Mouse (Mus musculus) adrenal gland, postnatal 36 days (tissue): ENCODE results near the gene Megf11. TPM values are rescaled to one million over a fixed set of nuclear protein-coding genes. Genes with fewer than 3 reads are reported as not detected.

ENCODE experiments used
- DNase-seq, 2 experiments: peaks; one replicate each; pipeline ENCODE4 v3.0.0; 2021; ENCODE audit warnings: mixed read lengths in 1 of 2
- total RNA-seq, 2 experiments: library from RNA; stranded (reverse); gene quantifications; 2 replicates each; pipeline ENCODE4 v1.2.3; 2021

Megf11 gene
- total RNA-seq, 2 experiments from 2014 or later: 0.36 to 0.79 TPM

DNA sequence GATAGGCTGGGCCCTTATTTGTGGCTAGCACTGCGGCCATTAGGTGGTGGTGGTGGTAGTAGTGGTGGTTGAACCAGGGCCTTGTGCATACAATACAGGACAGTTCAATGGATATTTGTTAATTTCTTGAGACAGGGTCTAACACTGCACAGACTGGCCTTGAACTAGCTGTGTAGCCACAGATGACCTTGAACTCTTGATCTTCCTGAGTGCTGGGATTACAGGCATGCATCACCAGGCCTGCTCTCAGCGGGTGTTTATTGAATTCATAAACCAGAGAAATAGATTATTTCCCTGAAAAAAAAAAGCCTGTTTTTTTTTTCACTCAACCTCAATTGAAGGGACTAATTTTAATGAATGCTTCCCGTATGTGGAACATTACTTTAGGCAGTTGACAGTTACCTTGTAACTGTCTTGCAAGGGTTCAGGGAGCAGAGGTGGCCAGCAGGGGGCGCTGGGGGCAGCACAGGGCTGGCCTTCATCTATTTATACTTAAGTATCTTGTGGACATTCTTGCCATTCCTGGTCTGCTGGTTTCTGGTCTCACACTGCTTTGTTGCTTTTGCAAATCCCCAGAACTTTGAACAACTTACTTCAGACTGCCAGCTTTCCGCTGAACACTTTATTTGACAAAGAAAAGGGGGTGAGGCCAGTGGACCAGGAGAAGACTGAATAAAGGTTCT is 8.6 kb downstream of the Megf11 start:
- DNase-seq: peak; percentile 87 to 92

DNA sequence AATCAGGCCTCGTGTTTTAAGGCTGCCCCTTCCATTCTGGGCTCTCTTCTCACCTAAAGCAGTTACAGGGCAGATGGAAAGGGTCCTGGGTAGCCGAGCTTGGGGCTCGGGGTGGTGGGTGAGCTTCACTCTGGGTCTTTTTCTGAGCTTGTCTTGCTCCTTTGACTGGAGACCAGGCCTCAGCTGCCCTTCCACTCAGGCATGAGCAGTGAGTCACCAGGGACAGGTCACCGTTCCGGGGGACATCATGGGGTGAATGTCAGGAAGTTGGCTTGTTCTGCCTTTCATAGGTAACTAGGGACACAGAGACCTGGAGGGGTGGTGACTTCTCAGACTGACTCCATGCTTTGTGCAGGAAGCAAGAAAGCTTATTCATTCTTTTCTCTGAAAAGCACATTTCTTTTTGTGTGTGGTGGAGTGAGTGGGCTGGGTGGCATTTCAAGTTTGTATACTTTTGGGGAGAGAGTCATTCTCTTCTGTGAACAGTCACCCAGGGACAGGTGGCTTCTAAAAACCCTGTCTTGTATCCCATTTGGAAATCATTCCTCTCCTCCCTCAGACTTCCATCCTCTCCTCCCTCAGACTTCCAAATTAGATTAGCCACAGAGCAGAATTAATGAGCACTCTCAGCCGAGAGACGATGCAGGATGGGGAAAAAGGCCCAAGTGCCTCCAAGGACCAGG is 10.0 kb downstream of the Megf11 start:
- peak; percentile 15 to 26 for DNase-seq

- DNase-seq: peak; percentile 34 to 42
Measured at GRCm38 (mm10) chr9:64397108-64397507, 11.7 kb downstream of the Megf11 start.

DNA sequence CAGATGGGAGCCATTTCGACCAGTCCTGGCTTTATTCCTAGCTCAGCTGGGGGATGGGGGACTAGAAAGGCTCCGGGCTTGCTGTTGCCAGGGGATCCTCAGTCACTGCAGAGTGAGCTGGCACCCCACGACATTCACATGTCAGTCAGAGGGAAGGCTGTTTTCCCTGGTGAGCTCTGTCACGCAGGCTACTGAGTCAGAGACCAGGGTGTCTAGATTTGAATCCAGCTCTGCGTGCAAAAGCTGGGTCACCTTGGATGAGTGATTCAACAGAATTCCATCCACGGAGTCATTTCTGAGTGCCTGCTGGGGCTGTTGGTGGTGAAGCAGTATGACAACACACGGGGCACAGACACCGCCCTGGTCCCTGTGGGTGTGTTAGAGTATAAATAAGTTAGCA is 13.7 kb downstream of the Megf11 start:
- no peak for DNase-seq

DNA sequence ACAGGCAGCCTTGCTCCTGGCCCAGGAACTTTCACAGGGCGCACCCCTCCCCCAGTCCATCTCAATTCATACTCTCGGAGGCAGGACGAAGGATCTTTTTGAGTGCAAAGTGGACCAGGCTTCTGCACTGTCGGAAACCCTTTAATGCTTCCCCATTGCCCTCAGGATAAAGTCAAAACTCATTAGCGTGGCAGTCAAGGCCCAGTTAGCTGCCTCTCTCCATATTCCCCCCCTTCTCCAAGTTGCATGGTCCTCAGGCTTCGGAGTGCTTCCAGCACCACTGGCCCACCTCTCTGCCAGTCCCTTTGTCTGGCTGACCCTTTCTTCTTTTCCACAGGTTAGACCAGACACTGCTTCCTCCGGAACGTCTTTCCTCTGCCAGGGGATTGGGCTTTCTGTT is 16.7 kb downstream of the Megf11 start:
- no peak for DNase-seq

- no peak for DNase-seq
Measured at GRCm38 (mm10) chr9:64406841-64407240, 21.4 kb downstream of the Megf11 start.

DNA sequence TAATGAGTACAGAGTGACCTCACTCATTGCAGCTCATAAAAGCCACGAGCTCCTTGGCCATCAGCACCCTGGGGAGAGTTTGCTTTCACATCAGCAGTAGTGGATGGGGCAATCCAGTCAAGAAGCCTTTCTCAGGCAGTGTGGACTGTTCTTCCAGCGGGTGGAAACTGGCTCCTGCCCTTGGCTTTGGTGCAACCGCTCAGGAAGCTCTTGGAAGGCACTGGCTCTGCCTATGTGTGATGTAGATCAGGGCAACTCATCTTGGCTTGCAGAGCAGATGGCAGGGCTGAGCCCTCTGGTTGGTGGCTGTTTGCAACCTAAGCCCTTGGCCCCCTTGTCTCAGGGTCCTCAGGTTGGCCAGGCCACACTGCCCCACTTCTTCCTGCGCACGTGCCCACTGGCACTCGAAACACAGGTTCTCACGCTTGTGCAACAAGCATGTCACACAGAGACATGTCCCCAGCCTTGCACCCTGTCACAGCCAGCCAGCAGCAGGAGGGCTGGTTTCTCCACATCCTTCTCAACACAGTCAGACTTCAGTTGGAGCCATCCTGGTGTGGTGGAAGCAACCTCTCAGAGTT is 22.1 kb downstream of the Megf11 start:
- no peak for DNase-seq

- no peak for DNase-seq
Measured at GRCm38 (mm10) chr9:64408821-64409220, 23.4 kb downstream of the Megf11 start.

DNA sequence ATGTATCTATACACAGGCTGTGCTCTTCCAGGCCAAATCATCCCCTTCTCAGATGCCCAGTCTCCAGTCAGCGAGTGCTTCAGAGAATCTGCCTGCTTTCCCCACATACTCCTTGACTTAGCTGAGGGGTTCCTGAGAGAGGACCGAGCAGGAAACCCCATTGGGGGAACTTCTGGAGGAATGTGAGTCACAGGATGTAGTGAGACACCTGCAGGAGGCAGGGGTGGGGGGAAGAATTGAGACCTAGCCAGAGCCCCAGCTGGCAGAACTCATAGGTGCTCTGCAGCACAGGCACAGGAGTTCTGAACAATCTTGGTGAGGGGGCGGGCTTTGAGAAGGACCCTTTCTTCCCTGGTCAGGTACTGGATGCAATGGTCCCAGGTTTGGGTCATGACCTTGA is 35.0 kb downstream of the Megf11 start:
- DNase-seq: no peak

DNA sequence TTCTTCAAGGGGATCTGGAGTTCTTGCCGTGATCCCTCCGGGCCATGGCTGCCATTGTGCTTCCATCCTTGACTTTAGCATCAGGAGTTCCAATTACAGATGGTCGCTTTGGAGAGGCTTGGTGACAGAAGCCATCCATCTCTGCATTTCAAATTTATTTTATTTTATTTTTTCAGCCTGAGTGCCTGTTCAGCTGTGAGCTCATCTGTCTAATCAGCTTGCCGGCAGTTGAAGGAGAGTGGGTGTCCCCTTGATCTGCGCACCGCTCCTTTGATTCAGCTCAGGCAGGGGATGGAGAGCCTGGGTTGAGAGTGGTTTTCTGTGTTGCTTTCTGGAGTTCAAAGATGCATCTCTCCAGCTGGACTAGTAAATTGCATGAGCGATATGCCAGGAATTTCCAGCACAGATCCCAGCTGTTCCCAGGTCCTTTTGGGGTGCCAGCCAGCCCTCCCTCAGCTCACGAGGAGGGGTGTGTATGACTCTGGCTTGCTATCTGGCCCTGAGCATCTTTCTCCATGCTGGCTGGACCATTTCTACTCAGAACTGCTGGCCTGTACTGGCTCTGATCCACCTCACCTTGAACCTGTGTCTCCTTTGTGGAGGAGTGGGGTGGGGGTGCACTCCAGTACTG is 36.7 kb downstream of the Megf11 start:
- no peak for DNase-seq

GRCm38 (mm10) chr9:64423912-64424311 is 38.5 kb downstream of the Megf11 start:
- DNase-seq: no peak

- DNase-seq: no peak
Measured at GRCm38 (mm10) chr9:64436121-64436520, 50.7 kb downstream of the Megf11 start.

DNA sequence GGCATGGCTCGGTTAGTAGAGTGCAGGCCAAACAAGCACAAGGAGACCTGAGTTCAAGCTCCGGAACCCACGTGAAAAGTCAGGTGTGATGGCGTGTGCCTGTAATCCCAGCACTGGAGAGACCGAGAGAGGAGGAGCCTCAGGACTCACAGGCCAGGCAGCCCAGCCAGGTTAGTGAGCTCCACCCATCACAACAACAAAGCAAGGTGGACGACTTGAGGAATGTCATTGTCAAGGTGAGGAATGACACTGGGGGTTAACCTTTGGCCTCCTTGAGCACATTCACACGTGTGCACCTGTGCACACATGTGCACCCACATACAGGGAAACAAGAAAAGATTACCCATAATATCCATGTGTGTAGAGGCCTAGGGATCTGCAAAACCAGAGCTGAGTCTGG is 54.7 kb downstream of the Megf11 start:
- DNase-seq: no peak

DNA sequence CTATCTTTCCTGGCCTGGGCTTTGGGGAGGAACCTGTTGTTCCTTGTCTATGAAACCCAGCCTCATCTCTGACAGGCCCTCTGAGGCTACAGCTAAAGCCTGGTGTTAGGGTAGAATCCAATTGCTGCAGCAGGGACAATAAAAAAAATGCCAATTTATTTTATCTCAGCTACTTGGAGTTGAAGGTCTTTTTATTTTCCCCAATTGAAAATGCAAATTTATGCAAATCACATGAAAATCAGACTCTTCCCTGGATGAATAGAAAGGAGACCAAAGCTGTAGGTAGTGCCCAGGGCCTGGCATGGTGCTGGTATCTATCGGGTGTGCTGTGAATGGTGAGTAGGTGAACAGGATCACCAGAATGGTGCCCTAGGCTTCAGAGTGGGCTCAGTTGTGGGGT is 60.6 kb downstream of the Megf11 start:
- no peak for DNase-seq

DNA sequence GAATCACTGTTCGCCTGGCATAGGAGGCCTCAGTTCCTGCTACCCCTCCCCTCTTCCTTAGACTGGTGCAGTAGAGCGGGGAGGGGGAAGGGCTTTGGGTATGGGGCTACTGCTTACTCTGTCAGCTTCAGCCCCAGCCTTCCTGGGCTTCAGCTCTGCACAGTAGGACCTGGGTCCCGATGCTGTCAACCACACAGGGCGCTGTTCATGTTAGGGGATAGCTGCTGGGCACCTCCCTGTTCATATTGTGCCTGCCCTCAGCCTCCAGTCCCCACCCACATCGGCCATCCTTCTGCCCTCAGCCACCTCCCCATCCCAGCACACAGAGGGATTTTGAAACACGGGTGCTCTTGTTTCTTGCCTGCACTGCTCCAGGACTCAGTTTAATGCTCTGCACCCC is 61.6 kb downstream of the Megf11 start:
- DNase-seq: no peak

DNA sequence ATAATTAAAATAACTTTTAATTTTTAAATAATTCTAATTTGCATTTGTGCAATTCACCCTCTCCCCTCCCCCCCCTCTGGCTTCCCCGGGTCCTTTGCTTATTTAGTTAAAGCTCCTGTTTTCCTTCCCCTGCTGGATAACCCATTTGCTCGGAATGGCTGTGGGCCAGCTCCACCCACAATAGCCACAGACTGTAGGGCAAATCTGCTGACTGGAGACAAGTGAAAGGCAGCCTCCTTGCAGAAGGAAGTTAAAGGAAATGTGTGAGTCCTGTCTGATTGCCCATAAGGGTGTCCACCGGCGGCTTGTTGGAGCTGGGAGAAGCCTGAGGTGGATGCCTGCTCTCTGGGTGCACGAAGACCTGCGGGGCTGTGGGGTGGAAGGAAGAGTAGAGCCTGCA is 62.1 kb downstream of the Megf11 start:
- peak; percentile 32 to 42 for DNase-seq

- DNase-seq: no peak
Measured at GRCm38 (mm10) chr9:64452769-64453168, 67.3 kb downstream of the Megf11 start.

DNA sequence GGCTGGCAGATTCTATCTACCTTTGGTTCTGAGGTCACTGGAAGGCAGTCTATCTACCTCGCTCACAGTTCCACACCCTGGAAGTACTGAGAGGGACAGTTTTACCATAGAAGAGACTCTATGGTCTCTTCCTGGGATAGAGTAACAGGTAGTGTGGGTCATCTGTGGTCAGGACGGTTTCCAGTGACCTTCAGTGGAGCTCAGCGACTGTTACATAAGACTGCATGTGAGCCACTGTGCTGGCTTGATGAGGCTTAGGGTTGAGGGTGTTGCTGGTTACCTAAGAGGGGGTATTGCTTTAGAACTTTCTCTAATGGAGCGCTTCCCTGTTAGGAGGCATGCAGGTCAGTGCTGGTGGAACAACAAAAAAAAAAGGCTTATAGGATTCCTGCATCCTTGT is 68.8 kb downstream of the Megf11 start:
- no peak for DNase-seq

DNA sequence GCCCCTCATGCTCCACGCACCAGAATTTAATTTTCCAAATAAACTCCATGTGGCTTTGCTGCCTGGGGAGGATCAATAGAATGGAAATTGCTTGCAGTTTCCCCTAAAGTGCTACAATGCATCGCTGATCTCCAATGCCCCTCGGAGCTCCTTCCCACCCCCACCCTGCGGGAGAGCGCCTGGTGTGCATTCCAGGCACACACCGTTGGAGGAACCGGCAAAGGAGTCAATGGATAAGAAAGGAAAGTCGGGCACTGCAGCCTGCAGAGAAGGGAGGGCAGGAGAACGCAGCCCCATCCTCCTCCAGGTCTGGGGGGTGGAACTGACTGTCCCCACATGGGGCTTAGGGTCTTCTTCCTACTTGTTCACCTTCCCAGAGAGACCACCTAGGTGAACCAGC is 70.5 kb downstream of the Megf11 start:
- no peak for DNase-seq

- DNase-seq: peak in 1 of 2 experiments; percentile 15
Measured at GRCm38 (mm10) chr9:64457596-64457995, 72.2 kb downstream of the Megf11 start.

GRCm38 (mm10) chr9:64461568-64462308 is 76.3 kb downstream of the Megf11 start:
- DNase-seq: no peak

- no peak for DNase-seq
Measured at GRCm38 (mm10) chr9:64462870-64463269, 77.4 kb downstream of the Megf11 start.
